Mouse (Mus musculus) cerebellum, adult 9-10 months (tissue): Measurements from ENCODE around the gene Shank2.

ENCODE experiments used
- DNase-seq: peaks from one replicate; pipeline ENCODE4 v3.0.0; 2022

Shank2 gene

GRCm38 (mm10) chr7:144378254-144378653 is 376.5 kb downstream of the Shank2 start:
- no peak for DNase-seq

- DNase-seq, result no peak
These were observed 377.6 kb downstream of the Shank2 start for GRCm38 (mm10) chr7:144379243-144379884.

- DNase-seq, result no peak
These were observed 379.9 kb downstream of the Shank2 start for GRCm38 (mm10) chr7:144381588-144381987.

- no peak for DNase-seq
These were observed 385.8 kb downstream of the Shank2 start for GRCm38 (mm10) chr7:144387537-144387936.

DNA sequence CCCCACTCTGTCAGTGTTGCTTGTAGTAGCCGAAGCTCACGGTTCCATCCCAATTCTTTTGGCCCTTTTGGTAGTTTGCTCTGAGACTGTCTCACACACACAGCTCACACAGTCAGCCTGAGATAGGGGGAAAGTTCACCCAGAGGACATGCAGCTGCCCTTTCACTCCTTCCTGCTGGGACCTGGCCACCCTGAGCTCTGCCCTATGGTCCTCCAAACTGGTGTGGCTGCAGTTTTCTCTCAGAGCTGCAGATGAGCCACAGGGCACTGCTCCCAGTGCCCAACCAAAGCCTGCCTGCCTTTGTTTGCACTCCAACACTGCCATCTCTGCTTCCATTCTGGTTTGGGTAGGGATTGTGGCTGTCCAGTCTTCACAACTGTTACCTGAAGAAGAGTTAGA is 388.0 kb downstream of the Shank2 start:
- DNase-seq, result no peak

DNA sequence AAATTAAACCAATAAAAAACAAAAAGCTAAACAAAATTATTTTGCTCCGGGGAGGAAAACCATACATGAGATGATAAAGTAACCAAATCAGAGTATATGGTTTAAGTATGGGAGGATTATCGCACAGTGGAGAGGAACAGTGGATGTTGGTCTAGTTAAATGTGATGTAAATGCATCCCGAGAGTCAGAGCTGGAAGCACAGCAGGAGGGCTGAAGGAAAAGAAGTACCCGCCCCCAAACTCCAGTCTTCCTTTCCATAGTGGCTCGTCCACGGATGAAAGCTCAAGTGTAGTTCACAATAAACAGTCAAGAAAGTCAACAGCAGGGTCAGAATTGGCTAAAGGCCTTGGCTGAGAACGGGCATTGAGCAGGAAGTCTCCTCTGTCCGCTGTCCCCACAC is 388.9 kb downstream of the Shank2 start:
- DNase-seq, result no peak

DNA sequence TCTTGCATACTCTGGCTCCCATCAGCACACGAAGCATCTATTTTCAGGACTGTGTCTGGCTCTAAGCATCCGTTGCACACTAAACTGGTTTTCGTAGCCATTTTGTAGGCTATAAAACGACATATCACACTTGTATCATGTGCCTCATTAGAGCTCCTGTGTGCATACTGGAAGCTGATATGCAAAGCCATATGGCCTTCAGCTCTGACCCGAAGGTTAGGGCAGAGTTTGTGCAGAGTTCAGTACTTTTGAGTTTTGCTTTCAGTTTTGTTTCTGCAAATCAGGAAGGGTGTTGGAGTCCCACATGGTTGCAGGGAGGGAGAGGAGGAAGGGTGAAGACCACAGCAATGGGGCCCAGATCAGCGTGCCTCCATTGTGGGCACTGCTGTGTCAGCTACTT is 390.0 kb downstream of the Shank2 start:
- DNase-seq, result no peak

- no peak for DNase-seq
These were observed 400.8 kb downstream of the Shank2 start for GRCm38 (mm10) chr7:144402492-144402891.

- no peak for DNase-seq
These were observed 405.9 kb downstream of the Shank2 start for GRCm38 (mm10) chr7:144407675-144408074.

DNA sequence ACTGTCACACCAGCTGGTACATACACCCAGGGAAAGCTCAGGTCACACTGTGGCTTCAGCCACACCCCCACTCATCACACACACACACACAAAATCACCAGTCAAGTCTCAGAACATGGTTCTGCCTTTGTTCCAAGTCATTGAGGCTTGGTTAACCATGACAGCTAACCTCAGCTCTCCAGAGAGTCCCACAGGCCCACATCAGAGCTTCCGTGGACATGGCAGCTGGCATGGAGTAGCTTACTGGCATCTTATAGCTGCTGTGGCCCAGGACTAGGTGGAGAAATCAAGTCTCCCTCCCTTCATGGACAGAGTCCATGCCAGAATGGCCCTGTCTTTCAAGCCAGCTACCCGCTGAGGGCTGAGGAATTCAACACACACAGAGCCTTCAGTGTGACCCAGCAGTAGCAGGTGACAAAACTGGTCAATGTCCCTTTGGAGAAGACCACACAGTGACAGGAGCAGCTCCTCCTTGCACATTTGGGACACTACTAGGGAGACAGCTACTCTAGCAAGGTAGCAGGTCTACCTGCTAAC is 406.8 kb downstream of the Shank2 start:
- DNase-seq, result no peak

- DNase-seq, result no peak
These were observed 408.0 kb downstream of the Shank2 start for GRCm38 (mm10) chr7:144409682-144410081.

- DNase-seq, result no peak
These were observed 410.5 kb downstream of the Shank2 start for GRCm38 (mm10) chr7:144411967-144412906.

DNA sequence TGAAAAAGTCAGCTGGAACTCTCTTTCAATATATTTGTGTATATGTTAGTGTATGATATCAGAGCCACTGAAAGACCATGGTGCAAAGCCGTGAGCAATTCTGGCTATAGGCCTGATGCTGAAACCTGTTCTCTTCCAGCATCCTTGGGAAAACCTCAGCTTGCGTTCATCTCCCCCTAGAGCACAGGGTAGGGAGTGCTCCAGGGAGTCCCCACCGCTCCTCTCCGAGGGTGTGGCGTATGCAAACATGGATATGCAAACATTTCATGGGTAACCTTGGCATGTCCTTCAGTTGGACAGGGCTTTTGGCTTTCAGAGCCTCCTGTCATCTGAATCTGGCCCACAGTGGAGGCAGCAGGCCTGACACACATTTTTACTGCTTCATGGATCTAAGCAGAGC is 412.9 kb downstream of the Shank2 start:
- DNase-seq, result no peak

GRCm38 (mm10) chr7:144415795-144416194 is 414.1 kb downstream of the Shank2 start:
- DNase-seq, result no peak

- DNase-seq, result no peak
These were observed 415.5 kb downstream of the Shank2 start for GRCm38 (mm10) chr7:144417234-144417633.

DNA sequence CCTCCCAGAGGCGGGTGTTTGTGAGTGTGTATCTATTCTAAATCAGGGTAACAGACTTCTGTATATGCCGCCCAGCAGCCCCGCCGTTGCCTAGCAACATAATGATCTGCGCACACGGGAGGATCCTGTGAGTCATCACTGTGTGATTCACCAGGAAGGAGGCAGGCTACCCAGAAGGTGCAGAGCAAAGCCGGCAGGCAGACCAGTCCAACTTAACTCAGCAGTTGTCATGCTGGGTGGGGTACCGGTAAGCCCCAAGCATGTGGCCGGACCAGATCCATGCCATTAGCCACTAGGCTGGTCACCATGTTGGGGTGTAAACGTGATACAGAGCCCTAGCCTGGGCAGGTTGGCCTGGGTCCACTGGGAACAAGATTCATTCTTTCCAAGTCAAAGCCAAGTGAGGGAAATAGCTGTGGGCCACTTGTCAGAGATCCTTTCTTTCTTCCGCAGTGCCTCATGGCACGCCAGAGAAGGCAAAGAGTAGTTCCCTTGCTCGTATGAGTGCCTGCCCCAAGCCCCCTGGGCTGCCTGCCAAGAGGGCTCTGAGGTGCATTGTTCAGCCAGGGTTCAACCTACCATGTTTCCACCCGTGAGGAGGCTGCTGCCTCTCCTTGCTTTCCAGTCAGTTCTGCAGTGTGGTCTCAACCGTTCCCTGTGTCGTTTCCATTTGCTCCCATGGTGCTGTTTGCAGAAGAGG is 416.1 kb downstream of the Shank2 start:
- DNase-seq, result peak; percentile 70

GRCm38 (mm10) chr7:144420552-144420951 is 418.8 kb downstream of the Shank2 start:
- DNase-seq, result no peak

DNA sequence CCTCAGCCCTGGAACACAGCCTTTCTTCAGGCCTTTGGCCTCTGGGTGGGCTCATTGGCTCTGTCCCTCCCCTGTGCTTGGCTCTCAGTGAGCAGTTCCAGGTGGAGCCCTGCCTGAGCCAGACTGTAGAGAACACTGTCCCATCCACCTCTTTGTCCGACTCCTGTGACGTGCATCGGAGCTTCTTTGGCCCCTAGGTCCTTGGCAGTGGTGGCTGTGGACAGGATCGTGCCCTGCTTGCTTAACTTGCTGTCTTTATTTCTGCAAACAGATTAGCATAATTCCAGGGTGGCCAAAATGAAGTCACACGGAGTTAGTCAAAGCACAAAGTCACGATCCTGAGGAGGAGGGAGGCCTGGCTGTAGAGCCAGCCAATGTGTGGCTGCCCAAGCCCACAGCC is 419.8 kb downstream of the Shank2 start:
- no peak for DNase-seq

DNA sequence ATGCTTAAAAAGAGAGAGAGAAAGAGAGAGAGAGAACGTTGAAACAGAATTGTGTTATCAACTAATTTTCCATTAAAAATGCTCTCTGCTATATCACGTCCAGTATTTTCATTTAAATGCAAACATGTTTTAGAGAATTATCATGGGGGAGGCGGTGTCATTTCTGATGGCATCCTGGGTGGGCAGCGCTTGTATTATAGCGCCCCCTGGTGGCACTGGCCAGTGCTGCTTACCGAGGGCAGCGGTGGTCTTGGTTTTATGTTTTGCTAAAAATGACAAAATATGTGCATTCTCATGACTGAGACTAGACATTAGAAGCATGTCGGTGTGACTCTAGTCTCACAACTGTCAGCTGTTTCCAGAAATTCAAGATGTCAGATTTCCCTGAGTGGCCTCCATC is 424.2 kb downstream of the Shank2 start:
- DNase-seq, result peak; percentile 52

DNA sequence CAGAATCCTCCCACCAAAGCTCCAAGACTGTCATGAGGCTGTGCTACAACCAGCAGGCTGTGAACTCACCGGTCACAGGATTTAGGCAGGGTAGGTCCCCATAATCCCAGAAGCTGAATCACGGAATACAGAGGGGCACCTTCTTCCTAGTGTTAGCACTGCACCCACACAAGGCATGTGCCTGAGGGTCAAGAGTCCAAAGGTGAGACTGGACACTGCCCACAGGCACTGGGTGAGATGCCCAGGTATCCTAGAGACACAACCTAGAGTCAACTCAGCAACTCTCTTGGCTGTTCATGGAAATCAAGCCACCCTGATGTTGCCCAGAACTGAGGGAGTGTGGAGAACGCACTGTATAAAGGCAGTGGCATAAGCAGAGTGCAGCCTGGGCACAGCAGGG is 424.9 kb downstream of the Shank2 start:
- no peak for DNase-seq

DNA sequence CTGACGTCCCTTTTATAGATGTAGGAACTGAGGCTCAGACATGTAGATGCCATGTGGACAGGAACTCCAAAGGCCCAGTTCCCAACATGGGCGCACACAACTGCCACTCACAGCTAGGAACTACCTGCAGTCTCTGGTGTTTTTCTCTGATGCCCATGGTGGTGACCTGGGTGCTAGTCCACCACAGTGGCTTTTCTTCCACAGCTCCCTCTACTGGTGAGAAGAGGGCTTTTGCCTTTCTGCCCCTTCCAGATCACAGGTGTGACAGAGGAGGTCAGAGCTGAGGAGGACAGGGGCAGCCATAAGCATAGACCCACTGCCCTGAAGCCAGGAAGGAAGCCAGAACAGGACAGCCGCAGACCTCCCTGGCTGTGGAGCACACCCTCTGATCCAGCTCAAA is 425.7 kb downstream of the Shank2 start:
- no peak for DNase-seq

DNA sequence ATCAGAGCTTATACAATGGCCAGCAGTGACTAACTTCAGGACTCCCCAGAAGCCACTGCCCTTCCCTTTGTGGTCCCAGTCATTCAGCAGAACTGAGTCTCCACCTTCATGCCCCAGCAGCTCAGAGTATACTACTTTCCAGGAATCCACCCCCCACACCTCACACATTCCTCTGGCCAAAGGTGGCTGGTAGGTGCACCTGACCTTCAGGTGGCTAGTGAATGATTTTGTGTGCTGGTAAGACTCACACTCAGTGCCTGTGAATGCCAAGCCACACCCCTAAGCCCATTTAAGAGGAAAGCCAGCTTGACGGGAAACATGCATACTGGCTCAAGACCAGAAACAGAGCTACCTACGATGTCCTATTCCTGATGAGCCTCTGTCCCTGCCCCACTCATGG is 431.2 kb downstream of the Shank2 start:
- DNase-seq, result no peak

GRCm38 (mm10) chr7:144438811-144439210 is 437.1 kb downstream of the Shank2 start:
- DNase-seq, result no peak
